Mouse (Mus musculus) macrophage (primary cell): ENCODE measurements around the gene Ifnl2. TPM values are rescaled to one million over a fixed set of nuclear protein-coding genes. Genes with fewer than 3 reads are reported as not detected.
"Not testable (repeated sequence)": the region's sequence is repeated elsewhere in the genome, so short reads cannot be mapped to it uniquely, and the experiment has no call there.

Experiments
- H3K27ac ChIP-seq: fragments of 350-480 bp; formaldehyde crosslinking; 2 replicates; pipeline ENCODE4 v1.9.0; 2021
- H3K36me3 ChIP-seq: fragments of 350-480 bp; formaldehyde crosslinking; 2 replicates; pipeline ENCODE4 v1.9.0; 2021; ENCODE audit errors: inconsistent target
- H3K4me3 ChIP-seq: fragments of 350-480 bp; formaldehyde crosslinking; 2 replicates; pipeline ENCODE4 v1.9.0; 2021; ENCODE audit errors: inconsistent target
- H3K79me2 ChIP-seq: fragments of 350-480 bp; formaldehyde crosslinking; 2 replicates; pipeline ENCODE4 v1.9.0; 2021; ENCODE audit errors: inconsistent target
- WGBS: methylation state at CpG from one replicate; pipeline ENCODE4 v1.1.7; 2026; ENCODE audit warnings: inconsistent platforms; ENCODE audit not compliant: missing documents; 5-methylcytosine and 5-hydroxymethylcytosine counted together
- polyA plus RNA-seq: library from polyadenylated mRNA; stranded (reverse); fragments of 250-400 nt; gene quantifications from 3 replicates; pipeline ENCODE4 v1.2.4, GENCODE M21; 2018; ENCODE audit warnings: inconsistent platforms

The Ifnl2 gene
- polyA plus RNA-seq, 1 experiment from 2014 or later: not detected

- H3K27ac ChIP-seq: no peak overlapping the region
- H3K36me3 ChIP-seq: no peaks in the 10 kb centered on the region
- no peak overlapping the region for H3K4me3 ChIP-seq
- 96% methylated on average over 7 of the region's 8 CpGs for WGBS
- H3K79me2 ChIP-seq: no peaks in the 10 kb centered on the region
These were observed 21.8 kb upstream of the Ifnl2 start for GRCm38 (mm10) chr7:28532005-28532404.

GRCm38 (mm10) chr7:28527922-28528719 lies 17.9 kb upstream of the Ifnl2 start:
- H3K36me3 ChIP-seq: no peaks in the 10 kb centered on the region
- H3K79me2 ChIP-seq: no peaks in the 10 kb centered on the region
- 1% methylated on average over 17 of the region's 19 CpGs for WGBS
- H3K4me3 ChIP-seq: no peak overlapping the region
- H3K27ac ChIP-seq: no peak overlapping the region

- H3K4me3 ChIP-seq, H3K79me2 ChIP-seq, H3K27ac ChIP-seq, H3K36me3 ChIP-seq: not testable (repeated sequence)
- WGBS: no CpG with 5 or more reads among the region's 6 CpGs
These were observed 12.3 kb upstream of the Ifnl2 start, which contains the start of gene Ifnl3 for GRCm38 (mm10) chr7:28522536-28522935. TSS of gene Ifnl3 (plus strand) at chr7:28522836.

GRCm38 (mm10) chr7:28511441-28511840 lies 1.2 kb upstream of the Ifnl2 start:
- Histone ChIP-seq H3K79me2 (no peaks in the 10 kb centered on the region), H3K4me3 (no peak overlapping the region), H3K27ac (no peak overlapping the region), H3K36me3 (no peaks in the 10 kb centered on the region)
- 70% methylated on average over 8 of the region's 8 CpGs for WGBS

- H3K27ac ChIP-seq: not testable (repeated sequence)
- WGBS: no CpG with 5 or more reads among the region's 2 CpGs
These were observed 1.1 kb downstream of the Ifnl2 start for GRCm38 (mm10) chr7:28509121-28509520.

GRCm38 (mm10) chr7:28505585-28505984 lies 4.7 kb downstream of the Ifnl2 start:
- WGBS: 8% methylated on average over 5 of the region's 5 CpGs
- no peak overlapping the region for H3K4me3 ChIP-seq
- H3K36me3 ChIP-seq: no peaks in the 10 kb centered on the region
- no peaks in the 10 kb centered on the region for H3K79me2 ChIP-seq
- no peak overlapping the region for H3K27ac ChIP-seq

More at GRCm38 (mm10) chr7:28509121-28509520, 1.1 kb downstream of the Ifnl2 start:
- not testable (repeated sequence) for H3K79me2 ChIP-seq, H3K36me3 ChIP-seq, H3K4me3 ChIP-seq

- 97% methylated on average over 11 of the region's 11 CpGs for WGBS
- H3K27ac ChIP-seq: no peak overlapping the region
- H3K4me3 ChIP-seq: no peak overlapping the region
- H3K36me3 ChIP-seq: no peaks in the 10 kb centered on the region
- no peaks in the 10 kb centered on the region for H3K79me2 ChIP-seq
These were observed 14.8 kb downstream of the Ifnl2 start for GRCm38 (mm10) chr7:28495426-28495825.

- WGBS: 88% methylated on average over 8 of the region's 8 CpGs
- Histone ChIP-seq H3K36me3 (no peaks in the 10 kb centered on the region), H3K79me2 (no peaks in the 10 kb centered on the region), H3K4me3 (no peak overlapping the region), H3K27ac (no peak overlapping the region)
These were observed 17.9 kb downstream of the Ifnl2 start for GRCm38 (mm10) chr7:28492310-28492709.

- 55% methylated on average over 14 of the region's 14 CpGs for WGBS
- H3K79me2 ChIP-seq: no peaks in the 10 kb centered on the region
- no peaks in the 10 kb centered on the region for H3K36me3 ChIP-seq
- no peak overlapping the region for H3K27ac ChIP-seq
- no peak overlapping the region for H3K4me3 ChIP-seq
These were observed 19.4 kb downstream of the Ifnl2 start for GRCm38 (mm10) chr7:28490903-28491302.

- Histone ChIP-seq H3K36me3 (no peaks in the 10 kb centered on the region), H3K27ac (no peak overlapping the region), H3K79me2 (no peaks in the 10 kb centered on the region), H3K4me3 (no peak overlapping the region)
- whole genome bisulfite sequencing: 10% methylated on average over 10 of the region's 10 CpGs
These were observed 19.8 kb downstream of the Ifnl2 start for GRCm38 (mm10) chr7:28490410-28490809.

GRCm38 (mm10) chr7:28488030-28488491 lies 22.2 kb downstream of the Ifnl2 start:
- Histone ChIP-seq H3K27ac (no peak overlapping the region), H3K4me3 (no peak overlapping the region), H3K36me3 (no peaks in the 10 kb centered on the region), H3K79me2 (no peaks in the 10 kb centered on the region)
- 10% methylated on average over 16 of the region's 16 CpGs for WGBS

- H3K27ac ChIP-seq: no peak overlapping the region
- H3K36me3 ChIP-seq: no peaks in the 10 kb centered on the region
- no peak overlapping the region for H3K4me3 ChIP-seq
- no peaks in the 10 kb centered on the region for H3K79me2 ChIP-seq
- WGBS: 87% methylated on average over 4 of the region's 4 CpGs
These were observed 26.1 kb downstream of the Ifnl2 start for GRCm38 (mm10) chr7:28484192-28484591.

GRCm38 (mm10) chr7:28482854-28483253 lies 27.4 kb downstream of the Ifnl2 start:
- 91% methylated on average over 11 of the region's 11 CpGs for WGBS
- Histone ChIP-seq H3K4me3 (no peak overlapping the region), H3K27ac (no peak overlapping the region), H3K79me2 (no peaks in the 10 kb centered on the region), H3K36me3 (no peaks in the 10 kb centered on the region)

GRCm38 (mm10) chr7:28478854-28479253 lies 31.4 kb downstream of the Ifnl2 start:
- Histone ChIP-seq H3K79me2 (no peaks in the 10 kb centered on the region), H3K4me3 (no peak overlapping the region), H3K36me3 (no peaks in the 10 kb centered on the region), H3K27ac (no peak overlapping the region)
- WGBS: 8% methylated on average over 6 of the region's 8 CpGs

GRCm38 (mm10) chr7:28477363-28477762 lies 32.9 kb downstream of the Ifnl2 start:
- Histone ChIP-seq H3K36me3 (no peaks in the 10 kb centered on the region), H3K79me2 (no peaks in the 10 kb centered on the region), H3K4me3 (no peak overlapping the region), H3K27ac (no peak overlapping the region)
- 94% methylated on average over 5 of the region's 5 CpGs for WGBS
